Mouse (Mus musculus) G1E (cell line): ENCODE measurements around the gene Pgc. TPM values are rescaled to one million over a fixed set of nuclear protein-coding genes. Genes with fewer than 3 reads are reported as not detected.

Experiments
- ATAC-seq: 2 replicates; pipeline ENCODE4 v1.8.0; 2016; ENCODE audit warnings: mild to moderate bottlenecking; ENCODE audit not compliant: insufficient number of reproducible peaks, poor library complexity, low FRiP score, severe bottlenecking; ENCODE audit errors: extremely low read depth
- DNase-seq: peaks from one replicate; pipeline ENCODE4 v3.0.0; 2012; ENCODE audit warnings: low spot score
- H3K27me3 ChIP-seq: 2 replicates; pipeline ENCODE4 v1.6.1; 2012; ENCODE audit warnings: mild to moderate bottlenecking, low read length, inconsistent platforms; ENCODE audit not compliant: insufficient read depth
- H3K36me3 ChIP-seq: replicated peaks from 2 replicates; pipeline ENCODE3; 2012; ENCODE audit warnings: mild to moderate bottlenecking, inconsistent platforms
- H3K4me1 ChIP-seq: 2 replicates; pipeline ENCODE4 v1.6.1; 2012; ENCODE audit warnings: low read depth, low read length, inconsistent platforms, mixed read lengths; ENCODE audit not compliant: insufficient read depth
- H3K4me3 ChIP-seq: 2 replicates; pipeline ENCODE4 v1.5.1; 2012; ENCODE audit warnings: low read depth, mild to moderate bottlenecking, inconsistent platforms, low read length, moderate library complexity, mixed read lengths
- H3K9me3 ChIP-seq: replicated peaks from 2 replicates; pipeline ENCODE4 v1.6.1; 2012; ENCODE audit warnings: inconsistent platforms
- CTCF ChIP-seq: IDR thresholded peaks from 2 replicates; pipeline ENCODE4 v1.5.1; 2012; ENCODE audit warnings: low read depth, low read length, inconsistent platforms, mixed read lengths
- GATA1 ChIP-seq: IDR thresholded peaks from 2 replicates; pipeline ENCODE4 v1.6.1; 2012; ENCODE audit warnings: borderline replicate concordance, low read length, inconsistent platforms, mixed read lengths
- GATA2 ChIP-seq: IDR thresholded peaks from 2 replicates; pipeline ENCODE4 v1.6.1; 2012; ENCODE audit warnings: low read depth, low read length, inconsistent platforms, borderline replicate concordance
- POLR2AphosphoS5 ChIP-seq: IDR thresholded peaks from 2 replicates; pipeline ENCODE4 v1.6.1; 2012; ENCODE audit warnings: low read depth, low read length, inconsistent platforms; ENCODE audit not compliant: insufficient replicate concordance
- TAL1 ChIP-seq: conservative IDR thresholded peaks from 2 replicates; pipeline ENCODE4 v1.6.1; 2012; ENCODE audit warnings: low read depth, low read length, inconsistent platforms, mixed read lengths
- polyA plus RNA-seq: library from polyadenylated mRNA; stranded (reverse); fragments of >175 nt; gene quantifications from 2 replicates; pipeline ENCODE4 v1.2.3, GENCODE M21; 2012
- total RNA-seq, 2 experiments: library from RNA; stranded (forward) in 1 of 2; stranded (reverse) in 1 of 2; fragments of 200-1000 nt in 1 of 2; fragments of >200 nt in 1 of 2; fragmentation: Nextera tagmentation in 1 of 2; gene quantifications; 2 replicates each; pipeline ENCODE4 v1.2.3; 2014 to 2017

Pgc gene
- total and polyA plus RNA-seq, 3 experiments: not detected

GRCm38 (mm10) chr17:47762028-47762427, 35.4 kb downstream of the Pgc start:
- peaks cover 45% of the 10 kb centered on the region for H3K36me3 ChIP-seq
- DNase-seq (no peak), ATAC-seq (no peak)
- TF ChIP-seq POLR2AphosphoS5: no peak
- H3K4me1 ChIP-seq: peaks cover 56% of the 10 kb centered on the region
- no peaks in the 10 kb centered on the region; the same call in 1 of the 2 replicates for H3K27me3 ChIP-seq
- H3K4me3 ChIP-seq: no peak overlapping the region
- no peaks in the 10 kb centered on the region for H3K9me3 ChIP-seq

GRCm38 (mm10) chr17:47762518-47763340, 36.1 kb downstream of the Pgc start:
- Histone ChIP-seq H3K36me3 (peaks cover 44% of the 10 kb centered on the region), H3K9me3 (no peaks in the 10 kb centered on the region), H3K4me3 (no peak overlapping the region), H3K27me3 (no peaks in the 10 kb centered on the region; the same call in 1 of the 2 replicates), H3K4me1 (peaks cover 59% of the 10 kb centered on the region)
- DNase-seq (no peak), ATAC-seq (no peak)
- TF ChIP-seq CTCF: no peak
- TF ChIP-seq GATA1: no peak
- no peak for TF ChIP-seq POLR2AphosphoS5
- no peak for TF ChIP-seq GATA2
- no peak for TF ChIP-seq TAL1

GRCm38 (mm10) chr17:47765986-47766385, 39.3 kb downstream of the Pgc start:
- ATAC-seq (no peak), DNase-seq (no peak)
- Histone ChIP-seq H3K36me3 (peaks cover 34% of the 10 kb centered on the region), H3K9me3 (0 out of 2 replicates have a peak, but pooled peaks cover 2% of the 10 kb centered on the region), H3K4me3 (no peak overlapping the region), H3K27me3 (no peaks in the 10 kb centered on the region; the same call in 1 of the 2 replicates), H3K4me1 (peaks cover 59% of the 10 kb centered on the region)
- TF ChIP-seq TAL1 (no peak), POLR2AphosphoS5 (no peak), CTCF (no peak), GATA2 (no peak), GATA1 (no peak)

- H3K4me1 ChIP-seq: peaks cover 57% of the 10 kb centered on the region
- DNase-seq (peak; percentile 59), ATAC-seq (peak; percentile 50; the same call in 1 of the 2 replicates)
- H3K4me3 ChIP-seq: no peak overlapping the region
- H3K36me3 ChIP-seq: peaks cover 34% of the 10 kb centered on the region
- H3K9me3 ChIP-seq: peaks cover 7% of the 10 kb centered on the region
- no peak for TF ChIP-seq CTCF
- TF ChIP-seq POLR2AphosphoS5: no peak
- TF ChIP-seq GATA1: no peak
- no peak for TF ChIP-seq GATA2
- no peak for TF ChIP-seq TAL1
- no peaks in the 10 kb centered on the region; the same call in 1 of the 2 replicates for H3K27me3 ChIP-seq
Measured at GRCm38 (mm10) chr17:47766407-47767043, 39.9 kb downstream of the Pgc start.

GRCm38 (mm10) chr17:47767081-47767455, 40.4 kb downstream of the Pgc start:
- TF ChIP-seq POLR2AphosphoS5 (no peak), GATA2 (no peak), GATA1 (no peak)
- Histone ChIP-seq H3K27me3 (no peaks in the 10 kb centered on the region; the same call in 1 of the 2 replicates), H3K4me3 (no peak overlapping the region; the same call in 1 of the 2 replicates), H3K36me3 (peaks cover 35% of the 10 kb centered on the region), H3K9me3 (peaks cover 13% of the 10 kb centered on the region), H3K4me1 (peaks cover 57% of the 10 kb centered on the region)
- peak; percentile 29; the same call in 1 of the 2 replicates for ATAC-seq
- DNase-seq: no peak

GRCm38 (mm10) chr17:47767456-47768141, 41.0 kb downstream of the Pgc start:
- Histone ChIP-seq H3K27me3 (no peaks in the 10 kb centered on the region), H3K9me3 (peaks cover 18% of the 10 kb centered on the region), H3K4me3 (no peak overlapping the region; the same call in 1 of the 2 replicates), H3K36me3 (peaks cover 30% of the 10 kb centered on the region), H3K4me1 (peaks cover 53% of the 10 kb centered on the region)
- TF ChIP-seq CTCF (no peak), GATA2 (no peak), TAL1 (no peak), POLR2AphosphoS5 (no peak), GATA1 (no peak)
- peak; percentile 37 for DNase-seq
- no peak for ATAC-seq
